ENCODE assay signal across 33 mouse cellular contexts in genomic region chr11:50897359-50897758, GRCm38 (mm10). TPM values are rescaled to one million over a fixed set of nuclear protein-coding genes. Genes with fewer than 3 reads are reported as not detected.
A peak's percentile ranks its signal among the peaks of the same experiment; 100 is the strongest.
DNase-seq lines count a peak whose midpoint lies in the region; ATAC-seq and TF ChIP-seq lines count a peak whose summit lies in the region.
"Had no signal": no experiment of that assay in that cellular context is flagged by ENCODE, and none has a peak within 500 bp of the region (broad histone marks: within the 10 kb centered on the region; RNA-seq: fewer than 3 reads in every experiment).

No protein-coding gene starts in this region.

- H3K4me1 ChIP-seq in midbrain, embryonic 11.5 days (ENCODE audit: control insufficient read depth, insufficient read depth, low read length) = no peaks in the 10 kb centered on the region
- no peaks in the 10 kb centered on the region for H3K4me1 ChIP-seq in midbrain, embryonic 13.5 days (replicated peaks)
- H3K4me1 ChIP-seq in ES-E14 (ENCODE audit: control insufficient read depth in 2 of 2, insufficient read depth in 2 of 2, low read length in 2 of 2, poor library complexity in 1 of 2) = no peaks in the 10 kb centered on the region
- H3K4me1 ChIP-seq: embryonic facial prominence, embryonic 13.5 days; embryonic facial prominence, embryonic 15.5 days; forebrain, embryonic 10.5 days; forebrain, embryonic 12.5 days had no signal

- in situ Hi-C loops in ES-E14 (cut with MboI; ENCODE audit: low sequenced_read_pairs in 2 of 2, unreplicated experiment in 2 of 2) = no loop called here

- no peak overlapping the region for H3K27ac ChIP-seq in midbrain, embryonic 11.5 days (ENCODE audit: low read depth, low read length)
- H3K27ac ChIP-seq in midbrain, embryonic 13.5 days = no peak overlapping the region
- peak overlapping the region; percentile 24; the same call in 1 of the 2 replicates for H3K27ac ChIP-seq in ES-E14 (ENCODE audit: insufficient read depth, low read depth, low read length, poor library complexity, severe bottlenecking)
- H3K27ac ChIP-seq: embryonic facial prominence, embryonic 13.5 days; embryonic facial prominence, embryonic 15.5 days; forebrain, embryonic 10.5 days; forebrain, embryonic 12.5 days had no signal

- no peaks in the 10 kb centered on the region for H3K27me3 ChIP-seq in midbrain, embryonic 11.5 days (ENCODE audit: control insufficient read depth, insufficient read depth, low read length)
- no peaks in the 10 kb centered on the region for H3K27me3 ChIP-seq in midbrain, embryonic 13.5 days
- H3K27me3 ChIP-seq: embryonic facial prominence, embryonic 13.5 days; embryonic facial prominence, embryonic 15.5 days; forebrain, embryonic 12.5 days had no signal

- H3K4me2 ChIP-seq in midbrain, embryonic 11.5 days = no peak overlapping the region
- H3K4me2 ChIP-seq in midbrain, embryonic 13.5 days (replicated peaks) = no peak overlapping the region
- H3K4me2 ChIP-seq: embryonic facial prominence, embryonic 13.5 days; embryonic facial prominence, embryonic 15.5 days; forebrain, embryonic 12.5 days had no signal

- H3K9ac ChIP-seq in midbrain, embryonic 11.5 days (ENCODE audit: low read length) = no peak overlapping the region
- H3K9ac ChIP-seq in midbrain, embryonic 13.5 days (replicated peaks) = no peak overlapping the region
- H3K9ac ChIP-seq in ES-E14 (ENCODE audit: insufficient read depth, low read depth, low read length, poor library complexity, severe bottlenecking) = no peak overlapping the region
- H3K9ac ChIP-seq: embryonic facial prominence, embryonic 13.5 days; embryonic facial prominence, embryonic 15.5 days; forebrain, embryonic 12.5 days had no signal

- no peak overlapping the region for H3K4me3 ChIP-seq in midbrain, embryonic 11.5 days (ENCODE audit: low read depth, low read length)
- no peak overlapping the region for H3K4me3 ChIP-seq in midbrain, embryonic 13.5 days (replicated peaks)
- no peak overlapping the region for H3K4me3 ChIP-seq in ES-E14 (ENCODE audit: insufficient read depth in 1 of 2, low read depth in 1 of 2, low read length in 2 of 2, poor library complexity in 1 of 2, severe bottlenecking in 1 of 2)
- H3K4me3 ChIP-seq: embryonic facial prominence, embryonic 13.5 days; embryonic facial prominence, embryonic 15.5 days; erythroblast, embryonic 14.5 days; forebrain, embryonic 10.5 days; forebrain, embryonic 12.5 days had no signal

- H3K9me3 ChIP-seq in midbrain, embryonic 11.5 days (ENCODE audit: control insufficient read depth, low read length) = peaks cover 46% of the 10 kb centered on the region
- peaks cover 66% of the 10 kb centered on the region for H3K9me3 ChIP-seq in midbrain, embryonic 13.5 days
- peaks cover 16% of the 10 kb centered on the region for H3K9me3 ChIP-seq in ES-E14 (ENCODE audit: control insufficient read depth, insufficient read depth, low read depth, low read length)

- peaks cover 28% of the 10 kb centered on the region for H3K36me3 ChIP-seq in midbrain, embryonic 11.5 days (ENCODE audit: control insufficient read depth, insufficient read depth, low read length)
- H3K36me3 ChIP-seq in midbrain, embryonic 13.5 days = peaks cover 66% of the 10 kb centered on the region
- H3K36me3 ChIP-seq in ES-E14 (ENCODE audit: control insufficient read depth, insufficient read depth, low read length, poor library complexity, severe bottlenecking) = peaks cover 4% of the 10 kb centered on the region

- no peak for ATAC-seq in midbrain, embryonic 11.5 days (ENCODE audit: low FRiP score)
- ATAC-seq in midbrain, embryonic 13.5 days = no peak
- ATAC-seq: activated CD4-positive, CD25-positive, alpha-beta regulatory T cell, adult 4 months; CD4-positive, CD25-positive, alpha-beta regulatory T cell, adult 4 months; forebrain, embryonic 14.5 days; forebrain, embryonic 16.5 days had no signal

- WGBS in midbrain, embryonic 11.5 days = 83% methylated on average over 1 of the region's 1 CpGs
- WGBS in midbrain, embryonic 13.5 days = 80% methylated on average over 1 of the region's 1 CpGs

- DNase-seq in midbrain, embryonic 11.5 days (ENCODE audit: low spot score, missing footprints) = peak; percentile 31
- peak; percentile 34 for DNase-seq in ES-E14 (ENCODE audit: low read depth, low spot score)
- DNase-seq in WW6 (ENCODE audit: low read depth, low spot score) = peak; percentile 33
- DNase-seq in lung, postnatal 14 days = no peak
- DNase-seq in right cerebral cortex, postnatal 10 days (ENCODE audit: low spot score in 2 of 2) = no peak
- DNase-seq in thymus, postnatal 4 days = no peak
- DNase-seq: adrenal gland, adult 8-10 months; adrenal gland, postnatal 14 days; adrenal gland, postnatal 36 days; B cell, adult 2 months; cerebellum, adult 11 months; cerebellum, adult 18-20 months; cerebellum, adult 8-10 months; cerebellum, adult 9-11 months; cerebellum, postnatal 14 days; cerebellum, postnatal 36 days; embryo, embryonic 11 days had no signal

TF ChIP-seq in ES-E14, 5 proteins besides CTCF, POLR2A, EP300 and RAD21:
- TF ChIP-seq HCFC1 (IDR thresholded peaks at IDR 0.05; ENCODE audit: borderline replicate concordance, insufficient read depth, low read length) (no peak), MAFK (IDR thresholded peaks at IDR 0.05; ENCODE audit: insufficient read depth, low read depth, low read length) (peak; percentile 52)

RNA-seq across cellular contexts. Expression of gene Zfp454, which starts 9.9 kb away (rescaled TPM):
- polyA plus RNA-seq in midbrain, embryonic 11.5 days (2014; fragmentation: Nextera tagmentation; extraction: Ambion mirVana) = 18.7 and 20.6 TPM in 2 replicates
- polyA plus RNA-seq in midbrain, embryonic 13.5 days (2015; fragmentation: Nextera tagmentation; extraction: Ambion mirVana) = 16.7 TPM in 2 replicates
- total RNA-seq in ES-E14 (2012; rRNA removed) = 2.7 and 3.3 TPM in 2 replicates
- total RNA-seq: CH12.LX; common myeloid progenitor, adult 5-6 weeks; MEL had no signal
- polyA plus RNA-seq: activated CD4-positive, CD25-positive, alpha-beta regulatory T cell, adult 4 months; CD4-positive, CD25-positive, alpha-beta regulatory T cell, adult 4 months; erythroblast, embryonic 14.5 days had no signal

RNA-seq across cellular contexts. Expression of gene Zfp2, which starts 18.6 kb away (rescaled TPM):
- 35.5 and 39.0 TPM in 2 replicates for polyA plus RNA-seq in midbrain, embryonic 11.5 days (2014; fragmentation: Nextera tagmentation; extraction: Ambion mirVana)
- polyA plus RNA-seq in midbrain, embryonic 13.5 days (2015; fragmentation: Nextera tagmentation; extraction: Ambion mirVana) = 51.9 and 53.2 TPM in 2 replicates
- total RNA-seq in ES-E14 (2012; rRNA removed) = 6.1 and 6.3 TPM in 2 replicates
- total RNA-seq: CH12.LX, MEL had no signal
- polyA plus RNA-seq: activated CD4-positive, CD25-positive, alpha-beta regulatory T cell, adult 4 months; erythroblast, embryonic 14.5 days had no signal

RNA-seq across cellular contexts. Expression of gene Zfp354b, which starts 34.1 kb away (rescaled TPM):
- polyA plus RNA-seq in midbrain, embryonic 11.5 days (2014; fragmentation: Nextera tagmentation; extraction: Ambion mirVana) = 1.5 and 1.7 TPM in 2 replicates
- polyA plus RNA-seq in midbrain, embryonic 13.5 days (2015; fragmentation: Nextera tagmentation; extraction: Ambion mirVana) = 2.9 TPM in 2 replicates
- total RNA-seq in ES-E14 (2012; rRNA removed) = 0.63 and 1.0 TPM in 2 replicates
- total RNA-seq: CH12.LX, MEL had no signal
- polyA plus RNA-seq: activated CD4-positive, CD25-positive, alpha-beta regulatory T cell, adult 4 months; CD4-positive, CD25-positive, alpha-beta regulatory T cell, adult 4 months; erythroblast, embryonic 14.5 days had no signal

RNA-seq across cellular contexts. Expression of gene 4933414I15Rik, which starts 46.2 kb away (rescaled TPM):
- polyA plus RNA-seq in midbrain, embryonic 11.5 days (2014; fragmentation: Nextera tagmentation; extraction: Ambion mirVana) = not detected in 2 replicates
- polyA plus RNA-seq in midbrain, embryonic 13.5 days (2015; fragmentation: Nextera tagmentation; extraction: Ambion mirVana) = not detected in 2 replicates
- not detected in 2 replicates for total RNA-seq in ES-E14 (2012; rRNA removed)
- total RNA-seq: adrenal gland, adult 18-20 months; adrenal gland, adult 8-10 months; adrenal gland, postnatal 14 days; adrenal gland, postnatal 36 days; CH12.LX; common myeloid progenitor, adult 5-6 weeks; MEL had no signal
- polyA plus RNA-seq: activated CD4-positive, CD25-positive, alpha-beta regulatory T cell, adult 4 months; CD4-positive, CD25-positive, alpha-beta regulatory T cell, adult 4 months; embryonic facial prominence, embryonic 11.5 days; embryonic facial prominence, embryonic 13.5 days; embryonic facial prominence, embryonic 15.5 days; erythroblast, embryonic 14.5 days; forebrain, embryonic 10.5 days; forebrain, embryonic 12.5 days; forebrain, embryonic 14.5 days; forebrain, embryonic 16.5 days; frontal cortex, adult 2 months had no signal

RNA-seq across cellular contexts. Expression of gene Grm6, which starts 46.9 kb away (rescaled TPM):
- polyA plus RNA-seq in midbrain, embryonic 11.5 days (2014; fragmentation: Nextera tagmentation; extraction: Ambion mirVana) = not detected in 2 replicates
- polyA plus RNA-seq in midbrain, embryonic 13.5 days (2015; fragmentation: Nextera tagmentation; extraction: Ambion mirVana) = 0.08 TPM in 1 of 2 replicates, not detected in the other
- total RNA-seq in ES-E14 (2012; rRNA removed) = 0.71 and 0.74 TPM in 2 replicates
- total RNA-seq: adrenal gland, adult 18-20 months; adrenal gland, adult 8-10 months; adrenal gland, postnatal 36 days; common myeloid progenitor, adult 5-6 weeks; MEL had no signal
- polyA plus RNA-seq: activated CD4-positive, CD25-positive, alpha-beta regulatory T cell, adult 4 months; CD4-positive, CD25-positive, alpha-beta regulatory T cell, adult 4 months; embryonic facial prominence, embryonic 11.5 days; embryonic facial prominence, embryonic 13.5 days; erythroblast, embryonic 14.5 days; forebrain, embryonic 10.5 days; forebrain, embryonic 12.5 days; forebrain, embryonic 14.5 days; forebrain, embryonic 16.5 days; frontal cortex, adult 2 months had no signal

Comparison
In these comparisons a context has a peak if more than half of its experiments do, and no peak if none do; other contexts are left out.
1. DNase-seq: peak in midbrain, embryonic 11.5 days (single experiment), ES-E14 (single experiment) and WW6 (single experiment); none in lung, postnatal 14 days (single experiment), right cerebral cortex, postnatal 10 days (0 of 2) and thymus, postnatal 4 days (single experiment).